8 mouse cellular contexts compared by ENCODE assay signal in genomic region chr4:48045281-48045720, GRCm38 (mm10). TPM values are rescaled to one million over a fixed set of nuclear protein-coding genes. Genes with fewer than 3 reads are reported as not detected.
DNase-seq lines count a peak whose midpoint lies in the region; ATAC-seq lines count a peak whose summit lies in the region.

No protein-coding gene starts in this region.

- peak; percentile 12 for ATAC-seq in kidney, embryonic 14.5 days (ENCODE audit: low FRiP score, low TSS enrichment)
- no peak for ATAC-seq in forebrain, embryonic 11.5 days (replicated peaks; ENCODE audit: low FRiP score)
- ATAC-seq in hindbrain, embryonic 15.5 days (ENCODE audit: low FRiP score, low read depth), result no peak
- no peak for ATAC-seq in granulocyte monocyte progenitor cell, adult 5-6 weeks (replicated peaks; ENCODE audit: poor library complexity, severe bottlenecking)

- peaks cover 13% of the 10 kb centered on the region; the same call in 1 of the 2 replicates for H3K4me1 ChIP-seq in kidney, embryonic 14.5 days (ENCODE audit: control insufficient read depth, insufficient read depth, low read length)
- peaks cover 17% of the 10 kb centered on the region; the same call in 1 of the 2 replicates for H3K4me1 ChIP-seq in forebrain, embryonic 11.5 days (replicated peaks; ENCODE audit: control insufficient read depth, insufficient read depth, low read length)
- H3K4me1 ChIP-seq in hindbrain, embryonic 15.5 days (replicated peaks), result peaks cover 58% of the 10 kb centered on the region

- WGBS in kidney, embryonic 14.5 days, result under 1% methylated on average over 40 of the region's 42 CpGs
- 1% methylated on average over 39 of the region's 42 CpGs for WGBS in forebrain, embryonic 11.5 days
- under 1% methylated on average over 42 of the region's 42 CpGs for WGBS in hindbrain, embryonic 15.5 days
- WGBS in macrophage (ENCODE audit: missing documents), result 1% methylated on average over 42 of the region's 42 CpGs

- peak overlapping the region; percentile 100 for H3K4me2 ChIP-seq in kidney, embryonic 14.5 days (replicated peaks; ENCODE audit: low read depth, low read length)
- H3K4me2 ChIP-seq in forebrain, embryonic 11.5 days (ENCODE audit: low read depth, low read length, severe bottlenecking), result peak overlapping the region; percentile 97
- H3K4me2 ChIP-seq in hindbrain, embryonic 15.5 days, result peak overlapping the region; percentile 97

- no peaks in the 10 kb centered on the region for H3K79me2 ChIP-seq in macrophage (ENCODE audit: inconsistent target)

- H3K9me3 ChIP-seq in kidney, embryonic 14.5 days (ENCODE audit: control insufficient read depth, low read length), result no peaks in the 10 kb centered on the region
- no peaks in the 10 kb centered on the region for H3K9me3 ChIP-seq in forebrain, embryonic 11.5 days (ENCODE audit: control insufficient read depth, low read length)
- H3K9me3 ChIP-seq in hindbrain, embryonic 15.5 days, result no peaks in the 10 kb centered on the region

- H3K36me3 ChIP-seq in kidney, embryonic 14.5 days (ENCODE audit: control insufficient read depth, insufficient read depth, low read length), result no peaks in the 10 kb centered on the region
- no peaks in the 10 kb centered on the region for H3K36me3 ChIP-seq in forebrain, embryonic 11.5 days (ENCODE audit: control insufficient read depth, insufficient read depth, low read length)
- no peaks in the 10 kb centered on the region for H3K36me3 ChIP-seq in hindbrain, embryonic 15.5 days
- no peaks in the 10 kb centered on the region for H3K36me3 ChIP-seq in macrophage (ENCODE audit: inconsistent target)

- no peak overlapping the region for H3K27ac ChIP-seq in kidney, embryonic 14.5 days (ENCODE audit: low read depth, low read length)
- peak overlapping the region; percentile 37 for H3K27ac ChIP-seq in forebrain, embryonic 11.5 days (ENCODE audit: low read depth, low read length)
- H3K27ac ChIP-seq in hindbrain, embryonic 15.5 days (replicated peaks), result peak overlapping the region; percentile 87
- H3K27ac ChIP-seq in macrophage, result no peak overlapping the region

- H3K4me3 ChIP-seq in kidney, embryonic 14.5 days (ENCODE audit: low read length), result peak overlapping the region; percentile 59
- H3K4me3 ChIP-seq in forebrain, embryonic 11.5 days (ENCODE audit: low read depth, low read length), result peak overlapping the region; percentile 59
- peak overlapping the region; percentile 74 for H3K4me3 ChIP-seq in hindbrain, embryonic 15.5 days
- H3K4me3 ChIP-seq in macrophage (ENCODE audit: inconsistent target), result peak overlapping the region; percentile 75

- H3K9ac ChIP-seq in kidney, embryonic 14.5 days (ENCODE audit: low read depth, low read length), result peak overlapping the region; percentile 51
- H3K9ac ChIP-seq in forebrain, embryonic 11.5 days (ENCODE audit: low read length), result peak overlapping the region; percentile 70
- H3K9ac ChIP-seq in hindbrain, embryonic 15.5 days, result peak overlapping the region; percentile 54

- DNase-seq in kidney, adult 11 months, result no peak
- peak; percentile 49 for DNase-seq in R1 (ENCODE audit: low read depth, low spot score)
- peak; percentile 79 for DNase-seq in forebrain, embryonic 11.5 days (ENCODE audit: low spot score)
- peak; percentile 33 to 41 for DNase-seq in thymus, postnatal 10 days (ENCODE audit: low spot score in 2 of 2)

- peaks cover 48% of the 10 kb centered on the region for H3K27me3 ChIP-seq in kidney, embryonic 14.5 days (ENCODE audit: control insufficient read depth, insufficient read depth, low read length)
- H3K27me3 ChIP-seq in forebrain, embryonic 11.5 days (ENCODE audit: control insufficient read depth, insufficient read depth, low read length), result peaks cover 26% of the 10 kb centered on the region
- peaks cover 22% of the 10 kb centered on the region for H3K27me3 ChIP-seq in hindbrain, embryonic 15.5 days

RNA-seq across cellular contexts. Expression of gene Nr4a3, which starts 0.3 kb away (rescaled TPM):
- 0.04 and 0.08 TPM in 2 replicates for polyA plus RNA-seq in kidney, embryonic 14.5 days (2014; fragmentation: Nextera tagmentation; extraction: Ambion mirVana)
- polyA plus RNA-seq in forebrain, embryonic 11.5 days (2014; fragmentation: Nextera tagmentation; extraction: Ambion mirVana), result 0.31 and 0.71 TPM in 2 replicates
- polyA plus RNA-seq in hindbrain, embryonic 15.5 days (2015; fragmentation: Nextera tagmentation; extraction: Ambion mirVana), result 2.2 and 2.3 TPM in 2 replicates
- 10 to 100 TPM in 8 of 26 experiments, 1 to 10 TPM in 13, under 1 TPM in 4, not detected in 1; 0.16 to 40.8 (median 5.8) TPM for total RNA-seq in macrophage (2018; cell fraction: chromatin; rRNA removed)
- total RNA-seq in macrophage (2018; cell fraction: cytosol; rRNA removed), result 10 to 100 TPM in 3 of 26 experiments, 1 to 10 TPM in 13, under 1 TPM in 10; 0.23 to 25.5 (median 2.0) TPM
- 10 to 100 TPM in 10 of 26 experiments, 1 to 10 TPM in 9, under 1 TPM in 7; 0.30 to 37.2 (median 3.2) TPM for total RNA-seq in macrophage (2018; cell fraction: nucleus; rRNA removed)
- polyA plus RNA-seq in macrophage (2018), result 0.17 to 1.2 TPM (median 0.79 TPM) in 3 replicates
- total RNA-seq in granulocyte monocyte progenitor cell, adult 5-6 weeks (2014; fragmentation: Nextera tagmentation), result 0.21 TPM in 1 of 2 replicates, not detected in the other
- 0.36 and 0.99 TPM in 2 replicates for total RNA-seq in granulocyte monocyte progenitor cell, adult 5-6 weeks (2017)

Comparison
In these comparisons a context has a peak if more than half of its experiments do, and no peak if none do; other contexts are left out.
1. H3K27ac ChIP-seq: peak in forebrain, embryonic 11.5 days (single experiment) and hindbrain, embryonic 15.5 days (single experiment); none in kidney, embryonic 14.5 days (single experiment) and macrophage (single experiment).
2. Peak in every context shown above with its lines, with median percentiles within 50 percentile points of each other: H3K4me2 ChIP-seq, H3K4me3 ChIP-seq and H3K9ac ChIP-seq.